Mouse (Mus musculus): ENCODE measurements at regions not wholly inside any gene's neighbourhood (a gene's known extent, or its start where the extent isn't known, plus 50 kb on each side); places are given as distances from the start of the nearest gene placed in this dataset.

- Histone ChIP-seq H3K4me3 (ENCODE audit: low read depth, low read length) (no peak overlapping the region), H3K27me3 (ENCODE audit: insufficient read depth, low read length) (no peaks in the 10 kb centered on the region), H3K27ac (ENCODE audit: low read depth) (no peak overlapping the region), H3K4me1 (ENCODE audit: insufficient read depth) (no peaks in the 10 kb centered on the region), H3K9me3 (ENCODE audit: low read depth, low read length) (no peaks in the 10 kb centered on the region), H3K9ac (no peak overlapping the region), H3K4me2 (no peak overlapping the region), H3K36me3 (ENCODE audit: insufficient read depth) (no peaks in the 10 kb centered on the region)
- DNase-seq (no peak), ATAC-seq (ENCODE audit: insufficient read depth) (no peak)
- no peak for TF ChIP-seq CTCF (IDR thresholded peaks at IDR 0.05; ENCODE audit: low read depth)
- WGBS: 29% methylated on average over 2 of the region's 2 CpGs
Measured at GRCm38 (mm10) chr9:89841371-89841770, 68.3 kb upstream of the Rasgrf1 start.

DNA sequence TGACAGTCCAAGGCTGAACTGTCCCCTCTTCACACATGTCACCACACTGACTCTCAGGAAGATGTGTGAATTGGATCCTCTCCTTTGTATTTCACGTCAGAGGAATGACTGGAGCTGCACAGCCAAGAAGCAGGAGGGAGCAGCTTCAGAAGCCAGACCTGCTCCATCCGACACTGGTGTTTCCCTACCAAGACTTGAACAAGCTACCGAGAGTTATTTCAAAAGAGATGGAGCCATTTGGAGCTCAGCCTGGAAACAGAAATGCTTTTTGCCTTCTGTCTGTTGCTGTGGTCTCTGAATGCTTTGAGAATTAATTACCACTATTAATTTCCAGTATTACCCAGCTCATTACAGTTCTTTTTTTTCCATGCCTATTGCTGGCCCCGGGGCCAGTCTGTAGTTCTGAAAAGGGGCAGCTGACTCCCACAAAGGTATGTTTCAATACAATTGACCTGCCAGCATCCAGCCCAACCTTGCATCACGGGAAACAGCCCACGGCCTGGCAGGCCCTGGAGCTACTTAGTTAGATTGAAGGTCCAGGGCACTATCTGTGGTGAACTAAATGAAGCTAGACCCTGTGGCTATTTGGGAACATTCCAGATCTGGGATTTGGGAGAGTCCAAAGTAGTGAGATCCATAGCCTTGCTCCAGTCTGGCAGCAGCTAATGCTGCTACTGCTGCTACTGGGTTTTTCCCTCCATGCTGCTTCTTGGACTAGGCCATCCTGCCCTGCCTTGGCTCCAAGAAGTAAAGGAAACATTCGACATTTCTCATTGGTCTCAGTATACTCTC is 73.1 kb upstream of the Rasgrf1 start:
- Histone ChIP-seq H3K9me3 (ENCODE audit: low read depth, low read length) (no peaks in the 10 kb centered on the region), H3K4me2 (no peak overlapping the region), H3K27me3 (ENCODE audit: insufficient read depth, low read length) (no peaks in the 10 kb centered on the region), H3K36me3 (ENCODE audit: insufficient read depth) (no peaks in the 10 kb centered on the region), H3K4me3 (ENCODE audit: low read depth, low read length) (no peak overlapping the region), H3K9ac (no peak overlapping the region), H3K4me1 (ENCODE audit: insufficient read depth) (no peaks in the 10 kb centered on the region), H3K27ac (ENCODE audit: low read depth) (no peak overlapping the region)
- 78% methylated on average over 7 of the region's 7 CpGs for WGBS
- TF ChIP-seq CTCF (IDR thresholded peaks at IDR 0.05; ENCODE audit: low read depth): no peak
- ATAC-seq (ENCODE audit: insufficient read depth) (no peak), DNase-seq (no peak)

DNA sequence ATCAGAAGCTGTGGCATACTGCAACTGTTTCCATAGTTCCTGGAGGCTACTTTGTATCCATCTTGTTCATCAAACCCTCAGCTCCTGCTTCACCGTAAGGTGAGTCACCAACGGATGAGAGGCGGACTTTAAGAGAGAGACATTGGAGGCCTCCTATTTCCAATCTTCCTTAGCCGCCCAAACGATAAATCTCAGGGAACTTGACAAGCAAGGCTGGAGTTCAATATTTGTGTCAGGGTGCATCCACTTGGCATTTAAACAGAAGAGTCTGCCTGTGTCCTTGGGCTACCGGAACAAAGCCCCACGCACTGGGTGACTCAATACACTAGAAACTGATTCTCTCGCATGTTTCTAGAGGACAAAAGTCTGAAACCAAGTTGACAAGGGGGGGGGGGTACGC is 76.1 kb upstream of the Rasgrf1 start:
- Histone ChIP-seq H3K27ac (ENCODE audit: low read depth) (no peak overlapping the region), H3K9ac (no peak overlapping the region), H3K36me3 (ENCODE audit: insufficient read depth) (no peaks in the 10 kb centered on the region), H3K27me3 (ENCODE audit: insufficient read depth, low read length) (no peaks in the 10 kb centered on the region), H3K4me3 (ENCODE audit: low read depth, low read length) (no peak overlapping the region), H3K4me1 (ENCODE audit: insufficient read depth) (no peaks in the 10 kb centered on the region), H3K9me3 (ENCODE audit: low read depth, low read length) (no peaks in the 10 kb centered on the region), H3K4me2 (no peak overlapping the region)
- no peak for ATAC-seq (ENCODE audit: insufficient read depth)
- no peak for DNase-seq
- no peak for TF ChIP-seq CTCF (IDR thresholded peaks at IDR 0.05; ENCODE audit: low read depth)
- 74% methylated on average over 9 of the region's 9 CpGs for WGBS

DNA sequence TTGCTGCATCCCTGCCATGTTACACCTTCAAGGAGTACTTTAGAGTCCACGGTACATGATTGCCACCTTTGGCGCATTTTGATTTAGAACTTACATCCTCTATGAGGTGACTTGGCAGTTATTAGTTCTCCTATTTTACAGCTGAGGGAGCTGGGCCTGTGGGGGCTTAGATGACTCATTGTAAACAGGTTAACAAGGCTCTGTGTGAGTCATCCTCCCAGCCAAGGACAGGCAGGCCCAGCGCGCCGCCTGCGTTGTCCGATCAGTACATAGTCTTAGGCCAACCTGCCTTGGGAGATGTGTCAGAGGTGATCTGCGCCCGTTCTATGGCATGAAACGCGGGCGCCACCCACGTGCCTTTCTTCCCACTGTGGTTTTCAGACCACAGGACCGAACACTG is 77.9 kb upstream of the Rasgrf1 start:
- Histone ChIP-seq H3K4me3 (ENCODE audit: low read depth, low read length) (no peak overlapping the region), H3K4me2 (no peak overlapping the region), H3K36me3 (ENCODE audit: insufficient read depth) (no peaks in the 10 kb centered on the region), H3K9ac (no peak overlapping the region), H3K27me3 (ENCODE audit: insufficient read depth, low read length) (no peaks in the 10 kb centered on the region), H3K9me3 (ENCODE audit: low read depth, low read length) (no peaks in the 10 kb centered on the region), H3K4me1 (ENCODE audit: insufficient read depth) (no peaks in the 10 kb centered on the region), H3K27ac (ENCODE audit: low read depth) (no peak overlapping the region)
- DNase-seq (no peak), ATAC-seq (ENCODE audit: insufficient read depth) (no peak)
- 88% methylated on average over 14 of the region's 14 CpGs for WGBS
- TF ChIP-seq CTCF (IDR thresholded peaks at IDR 0.05; ENCODE audit: low read depth): no peak

- Histone ChIP-seq H3K27me3 (ENCODE audit: insufficient read depth, low read length) (no peaks in the 10 kb centered on the region), H3K27ac (ENCODE audit: low read depth) (no peak overlapping the region), H3K9me3 (ENCODE audit: low read depth, low read length) (no peaks in the 10 kb centered on the region), H3K4me3 (ENCODE audit: low read depth, low read length) (no peak overlapping the region), H3K4me1 (ENCODE audit: insufficient read depth) (no peaks in the 10 kb centered on the region), H3K4me2 (no peak overlapping the region), H3K9ac (no peak overlapping the region), H3K36me3 (ENCODE audit: insufficient read depth) (no peaks in the 10 kb centered on the region)
- TF ChIP-seq CTCF (IDR thresholded peaks at IDR 0.05; ENCODE audit: low read depth): no peak
- WGBS: 86% methylated on average over 5 of the region's 5 CpGs
- ATAC-seq (ENCODE audit: insufficient read depth): no peak
- DNase-seq: no peak
Measured at GRCm38 (mm10) chr9:89828156-89828555, 81.6 kb upstream of the Rasgrf1 start.

DNA sequence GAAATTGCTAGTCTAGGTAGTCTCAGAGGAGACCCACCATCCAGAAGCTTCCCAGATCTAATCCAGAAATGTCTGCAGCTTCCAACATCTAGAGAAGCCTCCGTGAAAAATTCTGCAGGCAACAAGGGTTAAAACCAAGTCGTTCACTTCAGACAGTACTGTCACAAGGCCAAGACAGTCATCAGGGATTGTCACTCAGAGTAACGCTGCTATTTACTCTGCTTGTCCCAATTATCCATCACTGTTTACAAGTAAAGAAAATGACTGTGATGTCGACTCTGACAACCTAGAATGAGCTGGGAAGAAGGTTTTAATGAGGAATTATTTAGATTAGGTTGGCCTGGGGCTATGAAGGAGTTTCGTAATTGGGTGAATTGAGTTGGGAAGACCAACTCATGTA is 82.1 kb upstream of the Rasgrf1 start:
- Histone ChIP-seq H3K4me1 (ENCODE audit: insufficient read depth) (no peaks in the 10 kb centered on the region), H3K36me3 (ENCODE audit: insufficient read depth) (no peaks in the 10 kb centered on the region), H3K4me2 (no peak overlapping the region; the same call in 1 of the 2 replicates), H3K27me3 (ENCODE audit: insufficient read depth, low read length) (no peaks in the 10 kb centered on the region), H3K27ac (ENCODE audit: low read depth) (no peak overlapping the region), H3K9me3 (ENCODE audit: low read depth, low read length) (no peaks in the 10 kb centered on the region), H3K9ac (no peak overlapping the region), H3K4me3 (ENCODE audit: low read depth, low read length) (no peak overlapping the region)
- no peak for TF ChIP-seq CTCF (IDR thresholded peaks at IDR 0.05; ENCODE audit: low read depth)
- 53% methylated on average over 5 of the region's 5 CpGs for WGBS
- DNase-seq: no peak
- ATAC-seq (ENCODE audit: insufficient read depth): peak; percentile 15

DNA sequence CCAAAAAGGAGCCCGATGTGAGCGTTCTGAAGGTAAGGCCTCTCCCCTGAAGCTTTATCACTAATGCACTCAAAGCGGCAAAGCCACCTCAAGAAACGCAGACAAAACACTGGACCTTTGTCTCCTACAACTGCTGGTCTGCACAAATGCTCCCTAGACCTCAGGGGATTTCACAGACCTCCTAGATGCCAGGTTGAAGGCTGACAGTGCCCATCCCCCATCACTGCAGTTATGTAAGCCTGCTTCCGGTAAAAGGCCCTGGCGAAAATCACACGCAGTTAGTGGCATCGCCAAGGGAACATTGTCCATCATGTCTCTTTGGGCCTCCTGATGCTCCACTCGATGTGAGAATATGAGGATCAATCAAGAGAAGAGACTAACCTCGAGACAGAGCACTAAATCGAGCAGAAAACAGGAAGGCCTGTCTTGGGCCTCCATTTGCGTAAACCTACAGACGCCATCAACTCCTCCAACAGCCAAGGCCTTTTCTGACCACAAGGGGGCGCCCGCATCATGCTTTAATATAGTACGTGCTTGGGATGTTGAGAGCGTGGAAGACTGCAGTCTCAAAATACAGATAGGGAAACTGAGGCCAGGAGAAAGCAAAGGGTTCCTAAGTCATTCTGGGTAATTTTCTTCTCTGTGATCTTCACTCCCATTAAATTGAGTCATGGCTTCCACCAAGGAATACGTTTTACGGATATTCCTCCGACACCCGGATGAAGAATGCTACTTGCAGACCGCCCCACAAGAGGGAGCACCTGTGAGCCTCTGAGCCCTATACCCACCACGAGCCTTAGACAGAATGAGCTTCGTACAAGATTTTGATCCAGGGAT is 82.8 kb upstream of the Rasgrf1 start:
- no peaks in the 10 kb centered on the region for H3K27me3 ChIP-seq (ENCODE audit: insufficient read depth, low read length)
- H3K36me3 ChIP-seq (ENCODE audit: insufficient read depth): no peaks in the 10 kb centered on the region
- 0 out of 2 replicates have a peak overlapping the region, but pooled peaks have one; percentile 3 for H3K4me3 ChIP-seq (ENCODE audit: low read depth, low read length)
- H3K27ac ChIP-seq (ENCODE audit: low read depth): no peak overlapping the region
- no peaks in the 10 kb centered on the region for H3K4me1 ChIP-seq (ENCODE audit: insufficient read depth)
- no peak overlapping the region for H3K9ac ChIP-seq
- 34% methylated on average over 24 of the region's 24 CpGs for WGBS
- TF ChIP-seq CTCF (IDR thresholded peaks at IDR 0.05; ENCODE audit: low read depth): peak; percentile 89
- DNase-seq (peak; percentile 95), ATAC-seq (ENCODE audit: insufficient read depth) (peak; percentile 90)
- H3K4me2 ChIP-seq: peak overlapping the region; percentile 54
- no peaks in the 10 kb centered on the region for H3K9me3 ChIP-seq (ENCODE audit: low read depth, low read length)

All from lung, embryonic 14.5 days (tissue).